Mouse (Mus musculus) stomach, embryonic 16.5 days (tissue): ENCODE results near the gene Dync2h1. TPM values are rescaled to one million over a fixed set of nuclear protein-coding genes. Genes with fewer than 3 reads are reported as not detected.

ENCODE experiments used
- ATAC-seq: fragments of 200-750 bp; cut with Nextera tagmentation; 2 replicates; pipeline ENCODE4 v1.8.0; 2017; ENCODE audit warnings: moderate number of reproducible peaks, moderate TSS enrichment; ENCODE audit not compliant: insufficient read depth, low FRiP score
- H3K27ac ChIP-seq: fragments of 300-500 bp; sonication (generic); 2 replicates; pipeline ENCODE4 v1.5.1; 2014; ENCODE audit warnings: low read length
- H3K27me3 ChIP-seq: fragments of 300-500 bp; sonication (generic); 2 replicates; pipeline ENCODE4 v1.6.1; 2014; ENCODE audit warnings: low read length, control low read depth, mixed read lengths; ENCODE audit not compliant: control insufficient read depth, insufficient read depth
- H3K36me3 ChIP-seq: fragments of 300-500 bp; sonication (generic); 2 replicates; pipeline ENCODE4 v1.6.1; 2014; ENCODE audit warnings: low read length; ENCODE audit not compliant: control insufficient read depth, insufficient read depth
- H3K4me1 ChIP-seq: fragments of 300-500 bp; sonication (generic); 2 replicates; pipeline ENCODE4 v1.6.1; 2014; ENCODE audit warnings: low read length, control low read depth, mixed read lengths; ENCODE audit not compliant: control insufficient read depth, insufficient read depth
- H3K4me2 ChIP-seq: fragments of 300-500 bp; sonication (generic); 2 replicates; pipeline ENCODE4 v1.6.1; 2014; ENCODE audit warnings: low read depth, low read length, mixed read lengths
- H3K4me3 ChIP-seq: fragments of 300-500 bp; sonication (generic); replicated peaks from 2 replicates; pipeline ENCODE4 v1.5.1; 2014; ENCODE audit warnings: mild to moderate bottlenecking, low read length
- H3K9ac ChIP-seq: fragments of 300-500 bp; sonication (generic); 2 replicates; pipeline ENCODE4 v1.6.1; 2014; ENCODE audit warnings: low read length
- H3K9me3 ChIP-seq: fragments of 300-500 bp; sonication (generic); replicated peaks from 2 replicates; pipeline ENCODE4 v1.6.1; 2016; ENCODE audit warnings: low read length, control low read depth; ENCODE audit not compliant: control insufficient read depth
- whole genome bisulfite sequencing: fragments of 180-500 bp; shearing (Covaris S2); extraction: QIAGEN DNeasy Blood & Tissue Kit; methylation state at CpG from one replicate; pipeline ENCODE4 v1.1.7; 2014; 5-methylcytosine and 5-hydroxymethylcytosine counted together
- polyA plus RNA-seq: library from polyadenylated mRNA; unstranded; fragments of >200 nt; fragmentation: Nextera tagmentation; extraction: Ambion mirVana; gene quantifications from 2 replicates; pipeline ENCODE4 v1.2.1, GENCODE M21; 2015

The Dync2h1 gene
- polyA plus RNA-seq, 1 experiment from 2014 or later = 13.3 TPM

DNA sequence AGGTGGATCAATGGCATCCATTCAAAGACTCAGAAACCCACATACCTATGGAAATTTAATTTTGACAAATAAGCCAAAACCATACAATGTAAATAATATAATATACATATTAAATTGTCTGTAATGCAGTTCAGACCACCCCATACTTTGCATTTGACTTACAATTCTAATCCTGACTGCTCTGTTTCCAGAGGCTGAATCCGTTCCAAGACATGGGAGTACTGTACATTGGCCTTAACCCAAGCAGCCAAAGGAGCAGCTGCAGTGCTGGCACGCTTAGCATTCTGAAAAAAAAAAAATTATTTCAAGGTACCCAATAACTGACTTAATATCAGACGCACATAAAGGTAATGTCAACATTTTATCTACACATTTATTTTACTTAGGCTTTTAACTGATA is 113.4 kb downstream of the Dync2h1 start:
- ATAC-seq = no peak
- H3K9ac ChIP-seq = no peak overlapping the region
- 59% methylated on average over 3 of the region's 3 CpGs for WGBS
- no peaks in the 10 kb centered on the region for H3K27me3 ChIP-seq
- no peaks in the 10 kb centered on the region for H3K4me1 ChIP-seq
- no peak overlapping the region for H3K4me3 ChIP-seq
- H3K27ac ChIP-seq = no peak overlapping the region
- no peak overlapping the region for H3K4me2 ChIP-seq
- no peaks in the 10 kb centered on the region for H3K9me3 ChIP-seq
- H3K36me3 ChIP-seq = no peaks in the 10 kb centered on the region

DNA sequence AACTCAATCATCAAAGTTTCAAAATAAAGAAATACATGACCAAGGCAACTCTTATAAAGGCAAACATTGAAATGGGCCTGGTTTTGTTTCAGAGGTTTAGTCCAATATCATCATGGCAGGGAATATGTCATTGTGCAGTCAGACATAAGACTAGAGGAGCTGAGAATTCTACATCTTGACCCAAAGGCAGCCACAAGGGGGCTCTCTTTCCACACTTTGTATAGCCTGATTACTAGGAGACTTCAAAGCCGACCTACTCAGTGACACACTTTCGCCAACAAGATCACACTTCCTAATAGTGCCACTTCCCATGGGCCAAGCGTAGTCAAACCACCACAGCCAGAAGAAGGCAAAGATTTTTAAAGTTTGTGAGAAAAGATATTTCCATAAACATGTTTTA is 133.7 kb downstream of the Dync2h1 start:
- Histone ChIP-seq H3K9ac (no peak overlapping the region), H3K9me3 (no peaks in the 10 kb centered on the region), H3K27me3 (no peaks in the 10 kb centered on the region), H3K4me2 (no peak overlapping the region), H3K27ac (no peak overlapping the region), H3K4me3 (no peak overlapping the region), H3K4me1 (no peaks in the 10 kb centered on the region), H3K36me3 (no peaks in the 10 kb centered on the region)
- ATAC-seq = no peak
- 77% methylated on average over 3 of the region's 3 CpGs for WGBS

DNA sequence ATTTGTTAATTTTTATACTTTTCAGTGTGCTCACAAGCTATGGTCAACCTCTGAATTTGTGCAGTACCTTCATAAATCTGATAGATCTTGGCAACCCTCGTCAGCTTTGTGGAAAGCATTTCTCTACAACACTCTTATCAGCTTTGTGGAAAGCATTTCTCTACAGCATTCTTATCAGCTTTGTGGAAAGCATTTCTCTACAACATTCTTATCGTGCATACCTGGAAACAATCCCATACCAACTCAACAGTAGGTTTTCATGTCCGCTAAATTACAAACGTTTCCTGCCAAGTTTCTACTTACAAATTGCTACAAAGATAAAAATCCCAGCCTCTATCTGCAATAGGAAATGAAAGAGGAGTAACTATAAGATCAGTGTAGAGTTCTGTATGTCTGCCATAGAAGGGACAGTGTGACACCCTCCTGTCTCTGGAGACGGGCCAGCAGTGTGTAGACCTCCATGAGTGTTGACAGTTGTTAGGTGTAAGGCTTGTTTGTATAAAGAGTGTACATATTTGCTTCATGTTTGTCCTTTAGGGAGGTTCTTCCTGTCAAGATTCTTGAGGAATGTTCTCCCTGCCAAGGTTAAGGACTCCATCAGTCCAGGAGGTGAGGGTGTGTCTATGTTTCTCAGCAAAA is 141.5 kb downstream of the Dync2h1 start:
- peaks cover 7% of the 10 kb centered on the region; the same call in 1 of the 2 replicates for H3K36me3 ChIP-seq
- no peak overlapping the region for H3K27ac ChIP-seq
- no peak overlapping the region for H3K9ac ChIP-seq
- 72% methylated on average over 5 of the region's 5 CpGs for WGBS
- no peaks in the 10 kb centered on the region for H3K4me1 ChIP-seq
- no peaks in the 10 kb centered on the region for H3K9me3 ChIP-seq
- no peak overlapping the region for H3K4me2 ChIP-seq
- ATAC-seq = no peak
- H3K4me3 ChIP-seq = no peak overlapping the region
- no peaks in the 10 kb centered on the region for H3K27me3 ChIP-seq

DNA sequence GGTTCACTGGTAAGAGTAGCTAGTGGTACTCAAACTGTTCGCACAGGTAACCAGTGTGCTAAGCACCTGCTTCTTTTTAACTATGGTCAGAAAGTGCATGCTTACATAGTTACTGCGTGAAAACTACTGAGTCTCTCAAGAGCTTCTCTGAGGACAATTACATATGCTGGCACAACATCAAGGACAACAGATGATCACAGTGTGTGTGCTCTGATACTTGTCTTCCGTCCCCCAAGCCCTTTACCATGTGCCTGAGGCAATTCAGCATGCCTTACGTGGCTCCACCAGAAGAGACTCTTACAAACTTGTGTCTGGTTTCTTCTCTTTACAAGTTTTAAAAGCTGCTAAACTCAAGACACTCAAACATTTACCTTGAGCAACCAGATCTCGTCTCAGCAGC is 143.0 kb downstream of the Dync2h1 start:
- peaks cover 7% of the 10 kb centered on the region; the same call in 1 of the 2 replicates for H3K36me3 ChIP-seq
- no peak overlapping the region for H3K4me3 ChIP-seq
- no peaks in the 10 kb centered on the region for H3K4me1 ChIP-seq
- no peak overlapping the region for H3K4me2 ChIP-seq
- H3K27ac ChIP-seq = no peak overlapping the region
- no peaks in the 10 kb centered on the region for H3K27me3 ChIP-seq
- no peak overlapping the region for H3K9ac ChIP-seq
- ATAC-seq = no peak
- 87% methylated on average over 5 of the region's 5 CpGs for WGBS
- no peaks in the 10 kb centered on the region for H3K9me3 ChIP-seq

DNA sequence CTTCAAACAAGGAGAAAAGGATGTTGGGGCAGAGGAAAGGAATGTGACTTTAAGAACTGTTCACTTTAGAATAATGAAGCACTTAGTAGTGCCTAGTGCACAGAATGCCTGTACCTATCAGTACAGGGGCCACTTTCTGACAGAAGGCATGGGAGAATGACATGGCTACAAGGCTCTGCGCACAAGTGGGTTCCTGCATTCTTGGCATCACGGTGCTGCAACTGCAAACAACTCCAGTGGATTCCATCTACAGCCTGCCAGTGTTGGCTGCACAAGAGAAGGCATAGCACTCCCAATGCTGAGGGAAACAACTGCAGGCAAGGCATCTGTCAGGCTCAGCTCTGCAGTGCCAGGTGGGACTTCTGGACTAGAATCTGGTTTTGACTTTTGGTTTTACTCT is 151.7 kb downstream of the Dync2h1 start:
- Histone ChIP-seq H3K9me3 (no peaks in the 10 kb centered on the region), H3K9ac (no peak overlapping the region), H3K4me3 (no peak overlapping the region), H3K4me1 (no peaks in the 10 kb centered on the region), H3K36me3 (peaks cover 3% of the 10 kb centered on the region; the same call in 1 of the 2 replicates), H3K4me2 (no peak overlapping the region), H3K27me3 (no peaks in the 10 kb centered on the region), H3K27ac (no peak overlapping the region)
- WGBS = 89% methylated on average over 2 of the region's 2 CpGs
- no peak for ATAC-seq

DNA sequence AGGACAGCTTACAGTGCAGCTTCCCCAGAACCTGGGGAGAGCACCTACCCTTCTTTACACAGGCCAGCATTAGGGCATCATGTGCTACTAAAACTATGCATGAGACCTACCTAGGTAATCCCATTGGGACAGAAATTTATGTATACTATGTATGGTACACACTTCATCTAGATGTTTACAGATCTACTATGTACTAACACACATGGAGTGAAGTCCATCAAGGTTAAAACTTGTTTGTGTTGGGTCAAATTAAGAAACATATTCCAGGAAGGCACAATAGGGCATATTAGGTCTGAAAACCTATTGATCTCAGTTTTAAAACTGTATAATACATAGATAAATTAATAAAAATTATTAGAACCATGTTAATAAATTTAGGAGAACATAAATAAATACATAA is 168.6 kb downstream of the Dync2h1 start:
- Histone ChIP-seq H3K9me3 (no peaks in the 10 kb centered on the region), H3K4me2 (no peak overlapping the region), H3K9ac (no peak overlapping the region), H3K27ac (no peak overlapping the region), H3K4me3 (no peak overlapping the region), H3K27me3 (no peaks in the 10 kb centered on the region), H3K36me3 (no peaks in the 10 kb centered on the region), H3K4me1 (no peaks in the 10 kb centered on the region)
- no peak for ATAC-seq

DNA sequence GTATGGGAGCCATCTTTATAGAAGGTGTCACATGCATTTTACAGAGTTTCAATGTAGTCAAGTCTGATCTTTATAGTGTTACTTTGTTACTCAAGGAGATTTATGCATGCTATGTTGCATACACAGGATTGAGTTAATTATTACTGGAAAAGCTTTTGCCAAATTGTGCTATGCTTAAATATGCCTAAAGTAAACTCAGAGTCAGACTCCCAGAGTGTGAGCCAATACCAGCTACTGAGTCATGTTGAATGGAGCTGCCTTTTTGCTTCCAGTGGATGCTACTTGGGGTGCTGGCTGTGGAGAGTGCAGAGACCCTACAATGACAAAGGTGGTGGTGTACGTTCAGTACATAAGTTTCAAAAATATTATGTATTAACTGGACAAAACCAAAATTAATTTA is 169.5 kb downstream of the Dync2h1 start:
- H3K9ac ChIP-seq = no peak overlapping the region
- H3K4me2 ChIP-seq = no peak overlapping the region
- 93% methylated on average over 1 of the region's 1 CpGs for WGBS
- H3K4me3 ChIP-seq = no peak overlapping the region
- no peaks in the 10 kb centered on the region for H3K9me3 ChIP-seq
- H3K4me1 ChIP-seq = no peaks in the 10 kb centered on the region
- no peak for ATAC-seq
- no peaks in the 10 kb centered on the region for H3K36me3 ChIP-seq
- H3K27ac ChIP-seq = no peak overlapping the region
- no peaks in the 10 kb centered on the region for H3K27me3 ChIP-seq

DNA sequence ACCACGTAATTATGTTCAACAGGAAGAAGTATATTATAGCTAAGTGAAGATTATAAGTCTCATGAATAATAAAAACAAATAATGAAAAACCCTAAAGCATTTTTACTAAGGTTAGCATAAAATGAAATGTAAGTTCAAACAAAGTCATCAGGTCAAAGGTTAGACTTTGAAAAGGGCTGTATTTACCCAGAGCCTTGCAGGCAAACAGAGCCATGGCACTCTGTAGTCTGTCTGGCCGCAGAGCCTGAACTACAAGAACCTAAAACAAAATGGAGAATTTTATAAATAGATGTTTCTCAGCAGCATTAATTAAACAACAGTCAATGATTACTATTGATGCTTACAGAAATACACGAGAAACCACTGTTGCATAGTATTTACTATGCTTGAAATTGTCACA is 174.5 kb downstream of the Dync2h1 start:
- Histone ChIP-seq H3K9ac (no peak overlapping the region), H3K9me3 (no peaks in the 10 kb centered on the region), H3K4me3 (no peak overlapping the region), H3K36me3 (no peaks in the 10 kb centered on the region), H3K4me1 (no peaks in the 10 kb centered on the region), H3K4me2 (no peak overlapping the region), H3K27ac (no peak overlapping the region), H3K27me3 (no peaks in the 10 kb centered on the region)
- no peak for ATAC-seq
- 55% methylated on average over 3 of the region's 3 CpGs for WGBS

DNA sequence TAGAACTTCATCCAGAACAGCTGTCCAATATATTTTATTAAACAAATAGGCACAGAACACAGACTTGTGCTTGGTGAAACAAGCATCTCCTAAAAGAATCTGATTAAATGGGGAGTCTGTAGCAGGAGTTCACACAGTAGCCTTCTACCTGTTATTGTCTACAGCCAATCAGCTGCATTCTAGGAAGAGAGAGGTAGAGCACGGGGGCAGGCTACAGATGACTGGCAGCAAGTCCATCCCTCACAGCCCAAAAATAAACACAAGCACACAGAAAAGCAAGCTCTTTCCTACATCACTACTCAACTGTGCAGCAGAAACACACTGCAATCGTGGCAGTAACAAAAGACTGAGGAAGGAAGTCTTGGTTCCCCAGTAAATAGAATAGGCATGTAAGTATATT is 189.4 kb downstream of the Dync2h1 start:
- 27% methylated on average over 2 of the region's 2 CpGs for WGBS
- Histone ChIP-seq H3K9ac (no peak overlapping the region), H3K9me3 (no peaks in the 10 kb centered on the region), H3K27me3 (no peaks in the 10 kb centered on the region), H3K27ac (no peak overlapping the region), H3K4me3 (no peak overlapping the region), H3K4me1 (no peaks in the 10 kb centered on the region), H3K4me2 (no peak overlapping the region), H3K36me3 (no peaks in the 10 kb centered on the region)
- ATAC-seq = no peak

DNA sequence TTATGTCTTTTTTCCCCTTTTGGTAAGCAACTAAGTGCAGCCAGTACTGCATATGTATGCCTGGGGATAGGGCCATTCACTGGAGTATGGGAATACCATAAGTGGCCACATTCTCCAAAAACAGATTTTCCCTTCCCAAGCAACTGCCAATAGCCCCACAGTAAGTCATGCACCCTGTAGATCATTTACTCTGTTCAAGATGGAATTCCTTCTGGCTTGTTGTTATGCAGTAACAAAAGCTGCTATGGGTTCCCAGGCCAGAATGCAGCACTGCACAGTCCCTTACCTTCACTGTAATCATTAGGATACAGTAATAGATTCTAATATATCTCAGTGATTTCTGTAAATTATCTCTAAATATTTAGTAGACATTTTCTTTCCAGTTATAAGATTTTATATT is 190.0 kb downstream of the Dync2h1 start:
- H3K36me3 ChIP-seq = no peaks in the 10 kb centered on the region
- no peaks in the 10 kb centered on the region for H3K9me3 ChIP-seq
- no peak overlapping the region for H3K4me2 ChIP-seq
- no peak overlapping the region for H3K4me3 ChIP-seq
- no peaks in the 10 kb centered on the region for H3K4me1 ChIP-seq
- no peak overlapping the region for H3K27ac ChIP-seq
- H3K27me3 ChIP-seq = no peaks in the 10 kb centered on the region
- no peak overlapping the region for H3K9ac ChIP-seq
- no peak for ATAC-seq
